Mouse (Mus musculus): Measurements from ENCODE around the gene Mip. TPM values are rescaled to one million over a fixed set of nuclear protein-coding genes. Genes with fewer than 3 reads are reported as not detected.
"Not testable (repeated sequence)": the region's sequence is repeated elsewhere in the genome, so short reads cannot be mapped to it uniquely, and the experiment has no call there.

Gene Mip
- polyA plus RNA-seq, 1 experiment from 2014 or later, result 0.17 TPM

DNA sequence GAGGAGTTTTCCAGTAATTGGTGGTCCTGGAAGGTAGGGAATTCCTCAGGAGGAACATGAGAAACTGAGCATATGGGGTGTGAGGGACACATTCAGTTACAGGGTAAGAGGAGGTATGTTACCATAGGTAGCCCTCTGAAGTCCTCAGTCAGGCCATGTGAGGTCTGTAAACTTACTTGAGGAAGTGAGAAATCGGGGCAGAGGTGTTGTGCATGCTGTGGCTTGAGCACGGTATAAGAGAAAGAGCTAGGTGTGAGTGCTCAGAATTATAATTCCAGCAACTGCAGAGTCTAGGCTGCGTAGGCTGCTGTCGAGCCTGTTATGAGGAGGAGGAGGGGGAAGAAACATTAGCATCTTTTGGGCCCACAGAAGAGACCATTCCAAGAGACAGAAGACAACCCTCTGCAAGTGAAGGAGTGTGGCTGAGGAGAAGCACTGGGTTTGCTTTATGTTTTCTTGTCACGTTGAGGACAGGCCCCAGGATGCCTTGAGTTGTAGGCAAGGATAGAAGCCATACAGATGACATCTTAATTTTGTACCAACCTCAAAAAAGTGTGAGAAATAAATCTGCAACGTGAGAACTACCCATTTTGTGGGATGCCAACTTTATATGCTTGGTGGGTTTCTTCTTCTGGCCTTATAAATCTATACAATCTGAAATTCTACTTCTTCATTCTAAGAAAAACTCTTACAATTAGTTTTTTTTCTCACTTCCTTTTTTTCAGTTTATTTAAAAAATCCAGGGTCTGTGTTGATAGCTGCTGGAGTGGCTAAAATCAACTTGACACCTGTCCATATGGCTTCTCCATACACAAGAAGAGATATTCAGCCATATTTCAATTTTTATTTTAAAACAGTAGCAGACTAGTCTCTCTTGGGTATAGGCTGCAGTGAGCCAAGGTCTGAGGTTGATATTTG is 38.0 kb downstream of the Mip start:
- H3K9me3 ChIP-seq (ENCODE audit: control insufficient read depth, low read length), result no peaks in the 10 kb centered on the region
- 78% methylated on average over 6 of the region's 6 CpGs for WGBS
- no peak overlapping the region for H3K4me2 ChIP-seq (ENCODE audit: low read length)
- no peak for ATAC-seq (ENCODE audit: low FRiP score, low TSS enrichment)
- H3K4me1 ChIP-seq (ENCODE audit: control insufficient read depth, insufficient read depth, low read length), result no peaks in the 10 kb centered on the region
- DNase-seq, result no peak
- H3K27ac ChIP-seq (replicated peaks; ENCODE audit: low read depth, low read length), result no peak overlapping the region
- H3K36me3 ChIP-seq (ENCODE audit: control insufficient read depth, insufficient read depth, low read length), result no peaks in the 10 kb centered on the region
- no peaks in the 10 kb centered on the region for H3K27me3 ChIP-seq (ENCODE audit: control insufficient read depth, insufficient read depth, low read length)
- no peak overlapping the region for H3K9ac ChIP-seq (replicated peaks; ENCODE audit: low read length)
- H3K4me3 ChIP-seq (replicated peaks; ENCODE audit: low read depth, low read length), result no peak overlapping the region

DNA sequence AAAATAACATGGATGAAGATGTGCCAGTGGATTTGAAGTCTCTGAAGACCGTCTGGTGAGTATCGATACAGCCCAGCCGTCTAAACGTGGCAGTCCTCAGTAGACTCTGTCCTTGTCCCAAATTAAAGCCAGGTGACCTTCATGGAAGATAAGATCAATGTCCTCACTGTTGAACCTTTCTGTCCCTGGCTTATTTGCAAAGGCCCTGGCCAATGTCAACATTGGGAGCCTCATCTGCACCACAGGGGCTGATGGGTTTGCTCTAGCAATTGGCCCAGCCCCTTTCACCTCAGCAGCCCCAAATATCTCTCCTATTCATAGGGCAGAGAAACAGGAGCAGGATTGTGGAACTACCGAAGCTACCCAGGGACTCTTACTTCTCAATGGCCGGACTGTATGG is 42.7 kb downstream of the Mip start, which contains the start of gene Apof:
TSS of gene Apof (plus strand) at position 301 of the 400 bp plus-strand sequence.
- H3K36me3 ChIP-seq (ENCODE audit: control insufficient read depth, insufficient read depth, low read length), result no peaks in the 10 kb centered on the region
- ATAC-seq (ENCODE audit: low FRiP score, low TSS enrichment), result no peak
- no peak within 1 kb of the TSS for H3K9ac ChIP-seq (replicated peaks; ENCODE audit: low read length)
- H3K4me2 ChIP-seq (ENCODE audit: low read length), result no peak within 1 kb of the TSS
- H3K4me1 ChIP-seq (ENCODE audit: control insufficient read depth, insufficient read depth, low read length), result no peaks in the 10 kb centered on the region
- H3K9me3 ChIP-seq (ENCODE audit: control insufficient read depth, low read length), result no peaks in the 10 kb centered on the region
- H3K4me3 ChIP-seq (replicated peaks; ENCODE audit: low read depth, low read length), result no peak within 1 kb of the TSS
- H3K27ac ChIP-seq (replicated peaks; ENCODE audit: low read depth, low read length), result no peak within 1 kb of the TSS
- 84% methylated on average over 6 of the region's 6 CpGs for WGBS
- H3K27me3 ChIP-seq (ENCODE audit: control insufficient read depth, insufficient read depth, low read length), result no peaks in the 10 kb centered on the region
- no peak for DNase-seq

DNA sequence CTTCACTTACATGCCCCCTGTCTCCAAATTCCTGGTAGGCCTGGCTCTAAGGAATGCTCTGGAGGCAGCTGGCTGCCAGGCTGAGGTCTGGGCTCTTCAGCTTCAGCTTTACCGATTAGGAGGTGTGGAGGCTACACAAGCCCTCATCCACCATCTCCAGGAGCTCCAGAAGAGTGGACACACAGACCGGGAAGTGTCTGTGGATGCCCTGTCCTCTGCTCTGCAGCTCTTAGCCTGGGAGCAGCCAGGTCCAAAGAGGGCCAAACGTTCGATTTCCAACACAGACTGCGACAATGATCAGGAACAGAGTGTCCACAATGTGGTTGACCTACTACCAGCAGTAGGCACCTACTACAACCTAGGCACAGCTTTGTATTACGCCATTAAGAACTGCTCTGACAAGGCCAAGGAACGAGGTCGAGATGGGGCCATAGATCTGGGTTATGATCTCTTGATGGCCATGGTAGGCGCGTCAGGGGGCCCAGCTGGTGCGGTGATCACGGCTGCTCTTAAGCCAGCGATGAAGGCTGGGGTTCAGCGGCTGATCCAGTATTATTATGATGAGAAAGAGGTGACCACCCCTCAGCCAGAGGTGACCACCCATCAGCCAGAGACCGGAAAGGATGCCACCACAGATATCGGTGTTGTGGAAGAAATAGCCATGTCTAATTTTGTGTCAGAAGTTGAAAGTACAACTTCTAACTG is 43.7 kb downstream of the Mip start:
- no peaks in the 10 kb centered on the region for H3K36me3 ChIP-seq (ENCODE audit: control insufficient read depth, insufficient read depth, low read length)
- no peak overlapping the region for H3K9ac ChIP-seq (replicated peaks; ENCODE audit: low read length)
- ATAC-seq (ENCODE audit: low FRiP score, low TSS enrichment) (no peak), DNase-seq (no peak)
- no peaks in the 10 kb centered on the region for H3K27me3 ChIP-seq (ENCODE audit: control insufficient read depth, insufficient read depth, low read length)
- 89% methylated on average over 16 of the region's 16 CpGs for WGBS
- H3K27ac ChIP-seq (replicated peaks; ENCODE audit: low read depth, low read length), result no peak overlapping the region
- H3K4me1 ChIP-seq (ENCODE audit: control insufficient read depth, insufficient read depth, low read length), result no peaks in the 10 kb centered on the region
- H3K4me2 ChIP-seq (ENCODE audit: low read length), result peak overlapping the region; percentile 67
- H3K4me3 ChIP-seq (replicated peaks; ENCODE audit: low read depth, low read length), result no peak overlapping the region
- H3K9me3 ChIP-seq (ENCODE audit: control insufficient read depth, low read length), result no peaks in the 10 kb centered on the region

DNA sequence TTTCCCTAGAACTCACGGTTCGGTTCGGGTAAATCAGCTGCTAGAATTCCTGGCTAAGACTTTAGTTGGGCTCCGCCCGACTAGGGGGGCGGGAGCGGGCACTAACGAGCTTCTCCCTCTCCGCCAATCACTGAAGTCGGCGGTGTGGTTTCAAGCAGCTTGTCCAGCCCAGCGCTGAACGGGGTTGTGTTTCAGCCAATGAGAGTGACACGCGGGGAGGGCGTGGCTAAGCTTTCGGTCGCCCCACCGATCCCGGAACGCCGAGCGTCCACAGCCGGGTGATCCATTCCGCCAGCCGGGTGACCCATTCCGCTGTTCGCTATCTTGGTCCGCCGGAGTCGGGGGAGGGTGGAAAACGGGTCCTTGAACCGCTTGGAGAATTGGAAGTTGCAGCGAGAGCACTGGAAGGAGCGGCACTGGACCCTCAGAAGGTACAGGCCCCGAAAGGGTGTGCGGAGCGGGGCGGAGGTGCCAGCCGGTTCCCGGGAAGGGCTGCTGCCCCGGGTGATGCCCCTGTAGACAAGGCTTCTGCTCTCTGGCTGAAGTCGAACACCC is 44.7 kb downstream of the Mip start, which contains the start of gene Stat2:
TSS of gene Stat2 (plus strand) at position 273 of the 555 bp plus-strand sequence.
- no peaks in the 10 kb centered on the region for H3K27me3 ChIP-seq (ENCODE audit: control insufficient read depth, insufficient read depth, low read length)
- peak within 1 kb of the TSS; percentile 55 for H3K4me3 ChIP-seq (replicated peaks; ENCODE audit: low read depth, low read length)
- peak within 1 kb of the TSS; percentile 67 for H3K4me2 ChIP-seq (ENCODE audit: low read length)
- H3K27ac ChIP-seq (replicated peaks; ENCODE audit: low read depth, low read length), result peak within 1 kb of the TSS; percentile 83
- H3K4me1 ChIP-seq (ENCODE audit: control insufficient read depth, insufficient read depth, low read length), result no peaks in the 10 kb centered on the region
- no peaks in the 10 kb centered on the region for H3K9me3 ChIP-seq (ENCODE audit: control insufficient read depth, low read length)
- no peaks in the 10 kb centered on the region for H3K36me3 ChIP-seq (ENCODE audit: control insufficient read depth, insufficient read depth, low read length)
- ATAC-seq (ENCODE audit: low FRiP score, low TSS enrichment) (peak; percentile 99), DNase-seq (peak; percentile 97)
- under 1% methylated on average over 43 of the region's 43 CpGs for WGBS
- H3K9ac ChIP-seq (replicated peaks; ENCODE audit: low read length), result peak within 1 kb of the TSS; percentile 57

DNA sequence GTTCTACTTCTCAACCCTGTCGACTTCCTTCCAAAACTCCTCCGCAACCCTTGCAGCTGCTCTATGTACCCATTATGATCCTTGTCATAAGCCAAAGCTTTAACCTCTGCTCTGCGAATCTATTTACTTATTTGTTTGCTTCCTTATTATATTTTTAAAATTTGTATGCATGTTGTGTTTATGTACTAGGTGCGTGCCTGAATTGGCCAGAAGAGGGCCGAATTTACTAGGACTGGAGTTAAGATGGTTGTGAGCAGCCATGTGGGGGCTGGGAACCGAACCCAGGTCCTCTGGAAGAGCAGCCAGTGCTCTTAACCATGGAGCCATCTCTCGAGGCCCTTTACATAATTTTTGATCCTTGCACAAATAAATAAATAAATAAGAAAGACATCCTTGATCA is 45.2 kb downstream of the Mip start:
- H3K27ac ChIP-seq (replicated peaks; ENCODE audit: low read depth, low read length), result peak overlapping the region; percentile 83
- no peaks in the 10 kb centered on the region for H3K4me1 ChIP-seq (ENCODE audit: control insufficient read depth, insufficient read depth, low read length)
- peak overlapping the region; percentile 67 for H3K4me2 ChIP-seq (ENCODE audit: low read length)
- no peaks in the 10 kb centered on the region for H3K9me3 ChIP-seq (ENCODE audit: control insufficient read depth, low read length)
- peak overlapping the region; percentile 57 for H3K9ac ChIP-seq (replicated peaks; ENCODE audit: low read length)
- H3K27me3 ChIP-seq (ENCODE audit: control insufficient read depth, insufficient read depth, low read length), result no peaks in the 10 kb centered on the region
- ATAC-seq (ENCODE audit: low FRiP score, low TSS enrichment) (no peak), DNase-seq (no peak)
- H3K36me3 ChIP-seq (ENCODE audit: control insufficient read depth, insufficient read depth, low read length), result no peaks in the 10 kb centered on the region
- whole genome bisulfite sequencing, result 46% methylated on average over 7 of the region's 7 CpGs
- peak overlapping the region; percentile 55 for H3K4me3 ChIP-seq (replicated peaks; ENCODE audit: low read depth, low read length)

DNA sequence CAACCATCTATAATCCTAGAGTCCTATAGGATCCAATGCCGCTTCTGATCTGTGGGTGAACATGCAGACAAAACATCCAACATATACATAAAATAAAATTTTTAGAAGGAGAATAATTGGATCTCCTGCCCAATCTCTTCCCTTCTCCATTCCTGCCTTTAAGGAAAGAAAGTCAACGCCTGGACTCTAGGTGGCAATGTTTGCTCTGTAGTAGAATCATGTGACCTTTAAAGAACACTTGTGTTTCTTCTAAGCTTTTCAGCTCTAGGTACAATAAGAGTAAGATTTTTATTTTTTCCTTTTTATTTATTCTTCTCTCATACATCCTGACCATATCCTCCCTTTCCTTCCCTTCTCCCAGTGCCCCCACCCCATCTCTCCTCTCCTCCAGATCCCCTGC is 46.2 kb downstream of the Mip start:
- DNase-seq (no peak), ATAC-seq (ENCODE audit: low FRiP score, low TSS enrichment) (no peak)

DNA sequence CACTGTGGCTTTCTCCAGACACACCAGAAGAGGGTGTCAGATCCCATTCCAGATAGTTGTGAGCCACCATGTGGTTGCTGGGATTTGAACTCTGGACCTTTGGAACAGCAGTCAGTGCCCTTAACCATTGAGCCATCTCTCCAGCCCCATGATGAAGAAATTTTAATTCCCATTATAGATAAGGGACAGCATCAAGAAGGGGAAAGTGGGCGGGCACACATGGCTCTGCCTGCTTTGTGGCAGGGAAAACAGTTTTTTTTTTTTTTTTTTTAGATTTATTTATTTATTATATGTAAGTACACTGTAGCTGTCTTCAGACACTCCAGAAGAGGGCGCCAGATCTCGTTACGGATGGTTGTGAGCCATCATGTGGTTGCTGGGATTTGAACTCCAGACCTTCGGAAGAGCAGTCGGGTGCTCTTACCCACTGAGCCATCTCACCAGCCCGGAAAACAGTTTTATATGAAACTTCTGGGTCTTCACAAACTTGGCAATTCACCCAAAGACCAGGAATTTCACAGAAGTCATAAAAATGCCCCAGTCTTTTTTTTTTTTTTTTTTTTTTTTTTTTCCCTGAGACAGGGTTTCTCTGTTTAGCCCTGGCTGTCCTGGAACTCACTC is 47.3 kb downstream of the Mip start:
- WGBS, result 91% methylated on average over 4 of the region's 7 CpGs
- ATAC-seq (ENCODE audit: low FRiP score, low TSS enrichment); H3K4me2 ChIP-seq (ENCODE audit: low read length); H3K27me3 ChIP-seq (ENCODE audit: control insufficient read depth, insufficient read depth, low read length); DNase-seq; H3K4me3 ChIP-seq (replicated peaks; ENCODE audit: low read depth, low read length); H3K9me3 ChIP-seq (ENCODE audit: control insufficient read depth, low read length); H3K27ac ChIP-seq (replicated peaks; ENCODE audit: low read depth, low read length); H3K4me1 ChIP-seq (ENCODE audit: control insufficient read depth, insufficient read depth, low read length); H3K9ac ChIP-seq (replicated peaks; ENCODE audit: low read length): not testable (repeated sequence)
- H3K36me3 ChIP-seq (ENCODE audit: control insufficient read depth, insufficient read depth, low read length), result peaks cover 14% of the 10 kb centered on the region

More for the DNA sequence above, 46.2 kb downstream of the Mip start:
- no peak overlapping the region for H3K4me3 ChIP-seq (replicated peaks; ENCODE audit: low read depth, low read length)
- no peaks in the 10 kb centered on the region for H3K27me3 ChIP-seq (ENCODE audit: control insufficient read depth, insufficient read depth, low read length)
- no peaks in the 10 kb centered on the region for H3K9me3 ChIP-seq (ENCODE audit: control insufficient read depth, low read length)
- H3K36me3 ChIP-seq (ENCODE audit: control insufficient read depth, insufficient read depth, low read length), result peaks cover 6% of the 10 kb centered on the region
- H3K4me1 ChIP-seq (ENCODE audit: control insufficient read depth, insufficient read depth, low read length), result no peaks in the 10 kb centered on the region
- WGBS, result 70% methylated on average over 2 of the region's 2 CpGs
- no peak overlapping the region for H3K4me2 ChIP-seq (ENCODE audit: low read length)
- no peak overlapping the region for H3K27ac ChIP-seq (replicated peaks; ENCODE audit: low read depth, low read length)
- H3K9ac ChIP-seq (replicated peaks; ENCODE audit: low read length), result no peak overlapping the region

DNA sequence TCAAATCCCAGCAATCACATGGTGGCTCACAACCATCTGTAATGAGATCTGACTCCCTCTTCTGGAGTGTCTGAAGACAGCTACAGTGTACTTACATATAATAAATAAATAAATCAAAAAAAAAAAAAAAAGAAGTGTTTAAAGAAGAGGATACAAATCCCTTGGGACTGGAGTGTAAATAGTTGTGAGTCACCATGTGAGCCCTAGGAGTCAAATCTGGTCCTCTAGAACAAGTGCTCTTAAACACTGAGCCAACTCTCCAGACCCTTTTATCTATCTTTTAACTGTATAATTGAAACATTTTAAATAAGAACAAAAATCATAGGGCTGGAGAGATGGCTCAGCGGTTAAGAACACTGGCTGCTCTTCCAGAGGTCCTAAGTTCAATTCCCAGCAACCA is 49.7 kb downstream of the Mip start:
- peaks cover 28% of the 10 kb centered on the region for H3K36me3 ChIP-seq (ENCODE audit: control insufficient read depth, insufficient read depth, low read length)
- not testable (repeated sequence) for H3K27me3 ChIP-seq (ENCODE audit: control insufficient read depth, insufficient read depth, low read length); ATAC-seq (ENCODE audit: low FRiP score, low TSS enrichment); H3K4me1 ChIP-seq (ENCODE audit: control insufficient read depth, insufficient read depth, low read length); H3K9me3 ChIP-seq (ENCODE audit: control insufficient read depth, low read length); H3K4me2 ChIP-seq (ENCODE audit: low read length); H3K4me3 ChIP-seq (replicated peaks; ENCODE audit: low read depth, low read length); H3K9ac ChIP-seq (replicated peaks; ENCODE audit: low read length); H3K27ac ChIP-seq (replicated peaks; ENCODE audit: low read depth, low read length); DNase-seq
- 100% methylated on average over 1 of the region's 1 CpGs for WGBS

All from midbrain, embryonic 14.5 days (tissue).